Mouse (Mus musculus): Measurements from ENCODE around the gene Gapvd1.

Gene Gapvd1

GRCm38 (mm10) chr2:34632051-34632450, 123.0 kb downstream of the Gapvd1 start:
- no peak for DNase-seq

GRCm38 (mm10) chr2:34630445-34630844, 124.6 kb downstream of the Gapvd1 start:
- no peak for DNase-seq

- no peak for DNase-seq
Measured at GRCm38 (mm10) chr2:34629758-34630157, 125.3 kb downstream of the Gapvd1 start.

GRCm38 (mm10) chr2:34628903-34629540, 126.0 kb downstream of the Gapvd1 start:
- no peak for DNase-seq

- DNase-seq: no peak
Measured at GRCm38 (mm10) chr2:34627328-34628226, 127.5 kb downstream of the Gapvd1 start.

All from cerebellum, postnatal 36 days (tissue).